Mouse (Mus musculus): Measurements from ENCODE around the gene Pitpnc1. TPM values are rescaled to one million over a fixed set of nuclear protein-coding genes. Genes with fewer than 3 reads are reported as not detected.

Pitpnc1 gene
- total RNA-seq, 2 experiments from 2014 or later: 74.8 to 76.3 TPM

GRCm38 (mm10) chr11:107408886-107409285 lies 61.6 kb downstream of the Pitpnc1 start:
- DNase-seq: no peak

GRCm38 (mm10) chr11:107407698-107408097 lies 62.8 kb downstream of the Pitpnc1 start:
- no peak for DNase-seq

- no peak for DNase-seq
These were observed 64.7 kb downstream of the Pitpnc1 start for GRCm38 (mm10) chr11:107405606-107406333.

GRCm38 (mm10) chr11:107403309-107403708 lies 67.2 kb downstream of the Pitpnc1 start:
- no peak for DNase-seq

- no peak for DNase-seq
These were observed 68.5 kb downstream of the Pitpnc1 start for GRCm38 (mm10) chr11:107401839-107402590.

- DNase-seq: no peak
These were observed 69.7 kb downstream of the Pitpnc1 start for GRCm38 (mm10) chr11:107400826-107401225.

GRCm38 (mm10) chr11:107400005-107400404 lies 70.5 kb downstream of the Pitpnc1 start:
- no peak for DNase-seq

GRCm38 (mm10) chr11:107397326-107397998 lies 73.0 kb downstream of the Pitpnc1 start:
- DNase-seq: no peak

- no peak for DNase-seq
These were observed 76.3 kb downstream of the Pitpnc1 start for GRCm38 (mm10) chr11:107394245-107394644.

GRCm38 (mm10) chr11:107393828-107394165 lies 76.7 kb downstream of the Pitpnc1 start:
- no peak for DNase-seq

GRCm38 (mm10) chr11:107393154-107393827 lies 77.2 kb downstream of the Pitpnc1 start:
- DNase-seq: no peak

GRCm38 (mm10) chr11:107390540-107390939 lies 80.0 kb downstream of the Pitpnc1 start:
- no peak for DNase-seq

GRCm38 (mm10) chr11:107390001-107390400 lies 80.5 kb downstream of the Pitpnc1 start:
- DNase-seq: no peak

GRCm38 (mm10) chr11:107386481-107386880 lies 84.0 kb downstream of the Pitpnc1 start:
- no peak for DNase-seq

GRCm38 (mm10) chr11:107385306-107385705 lies 85.2 kb downstream of the Pitpnc1 start:
- DNase-seq: peak in 1 of 2 experiments; percentile 50

- no peak for DNase-seq
These were observed 86.5 kb downstream of the Pitpnc1 start for GRCm38 (mm10) chr11:107383985-107384384.

- DNase-seq: peak; percentile 50 to 75
These were observed 90.5 kb downstream of the Pitpnc1 start for GRCm38 (mm10) chr11:107379965-107380364.

- peak; percentile 83 to 87 for DNase-seq
These were observed 91.2 kb downstream of the Pitpnc1 start for GRCm38 (mm10) chr11:107379089-107379845.

GRCm38 (mm10) chr11:107377326-107377725 lies 93.2 kb downstream of the Pitpnc1 start:
- no peak for DNase-seq

- peak; percentile 74 to 89 for DNase-seq
These were observed 94.2 kb downstream of the Pitpnc1 start for GRCm38 (mm10) chr11:107376272-107376671.

- DNase-seq: no peak
These were observed 94.7 kb downstream of the Pitpnc1 start for GRCm38 (mm10) chr11:107375816-107376215.

GRCm38 (mm10) chr11:107373569-107373968 lies 96.9 kb downstream of the Pitpnc1 start:
- no peak for DNase-seq
